In genomic region chr17:78454189-78454977, GRCm38 (mm10) we compare ENCODE assay signal across 7 mouse cellular contexts. TPM values are rescaled to one million over a fixed set of nuclear protein-coding genes. Genes with fewer than 3 reads are reported as not detected.
DNase-seq lines count a peak whose midpoint lies in the region; ATAC-seq lines count a peak whose summit lies in the region.

No protein-coding gene starts in this region.

- H3K27ac ChIP-seq in kidney, embryonic 15.5 days, result no peak overlapping the region
- no peak overlapping the region for H3K27ac ChIP-seq in limb, embryonic 13.5 days
- H3K27ac ChIP-seq in intestine, embryonic 15.5 days, result no peak overlapping the region

- DNase-seq in kidney, adult 18-20 months, result no peak
- peak; percentile 8 for DNase-seq in brain, embryonic 18.5 days (ENCODE audit: low read depth, low spot score)
- no peak for DNase-seq in thymus, postnatal 25 days

- 67% methylated on average over 21 of the region's 21 CpGs for WGBS in kidney, embryonic 15.5 days
- WGBS in limb, embryonic 13.5 days, result 72% methylated on average over 21 of the region's 21 CpGs
- 78% methylated on average over 21 of the region's 21 CpGs for WGBS in intestine, embryonic 15.5 days

- H3K9me3 ChIP-seq in kidney, embryonic 15.5 days (replicated peaks), result no peaks in the 10 kb centered on the region
- H3K9me3 ChIP-seq in limb, embryonic 13.5 days, result no peaks in the 10 kb centered on the region
- H3K9me3 ChIP-seq in intestine, embryonic 15.5 days, result no peaks in the 10 kb centered on the region

- no peaks in the 10 kb centered on the region for H3K36me3 ChIP-seq in kidney, embryonic 15.5 days
- no peaks in the 10 kb centered on the region for H3K36me3 ChIP-seq in limb, embryonic 13.5 days
- no peaks in the 10 kb centered on the region for H3K36me3 ChIP-seq in intestine, embryonic 15.5 days

- no peak for ATAC-seq in kidney, embryonic 15.5 days (replicated peaks; ENCODE audit: low FRiP score)
- peak; percentile 80 for ATAC-seq in frontal cortex, adult (ENCODE audit: low TSS enrichment)
- no peak for ATAC-seq in limb, embryonic 13.5 days (ENCODE audit: low FRiP score, low read depth)
- ATAC-seq in intestine, embryonic 15.5 days, result no peak

- H3K9ac ChIP-seq in kidney, embryonic 15.5 days, result no peak overlapping the region
- H3K9ac ChIP-seq in limb, embryonic 13.5 days, result no peak overlapping the region
- H3K9ac ChIP-seq in intestine, embryonic 15.5 days, result no peak overlapping the region

- H3K4me2 ChIP-seq in kidney, embryonic 15.5 days, result peak overlapping the region; percentile 20; the same call in 1 of the 2 replicates
- H3K4me2 ChIP-seq in limb, embryonic 13.5 days (replicated peaks), result 0 out of 2 replicates have a peak overlapping the region, but pooled peaks have one; percentile 23
- H3K4me2 ChIP-seq in intestine, embryonic 15.5 days (replicated peaks), result no peak overlapping the region

- H3K27me3 ChIP-seq in kidney, embryonic 15.5 days, result no peaks in the 10 kb centered on the region
- H3K27me3 ChIP-seq in limb, embryonic 13.5 days, result no peaks in the 10 kb centered on the region
- H3K27me3 ChIP-seq in intestine, embryonic 15.5 days (replicated peaks), result no peaks in the 10 kb centered on the region

- no peak overlapping the region for H3K4me3 ChIP-seq in kidney, embryonic 15.5 days (replicated peaks)
- no peak overlapping the region for H3K4me3 ChIP-seq in limb, embryonic 13.5 days
- H3K4me3 ChIP-seq in intestine, embryonic 15.5 days (replicated peaks), result no peak overlapping the region

- peaks cover 11% of the 10 kb centered on the region for H3K4me1 ChIP-seq in kidney, embryonic 15.5 days
- H3K4me1 ChIP-seq in limb, embryonic 13.5 days, result peaks cover 6% of the 10 kb centered on the region; the same call in 1 of the 2 replicates
- no peaks in the 10 kb centered on the region for H3K4me1 ChIP-seq in intestine, embryonic 15.5 days (replicated peaks)

RNA-seq across cellular contexts. Expression of gene Fez2, which starts 36.4 kb away (rescaled TPM):
- polyA plus RNA-seq in kidney, embryonic 15.5 days (2015; fragmentation: Nextera tagmentation; extraction: Ambion mirVana), result 39.8 and 40.2 TPM in 2 replicates
- 41.2 and 43.7 TPM in 2 replicates for polyA plus RNA-seq in limb, embryonic 13.5 days (2015; fragmentation: Nextera tagmentation; extraction: Ambion mirVana)
- polyA plus RNA-seq in intestine, embryonic 15.5 days (2015; fragmentation: Nextera tagmentation; extraction: Ambion mirVana), result 37.1 and 42.7 TPM in 2 replicates

RNA-seq across cellular contexts. Expression of gene Vit, which starts 53.5 kb away (rescaled TPM):
- 0.79 and 0.93 TPM in 2 replicates for polyA plus RNA-seq in kidney, embryonic 15.5 days (2015; fragmentation: Nextera tagmentation; extraction: Ambion mirVana)
- 0.51 and 0.57 TPM in 2 replicates for polyA plus RNA-seq in limb, embryonic 13.5 days (2015; fragmentation: Nextera tagmentation; extraction: Ambion mirVana)
- polyA plus RNA-seq in intestine, embryonic 15.5 days (2015; fragmentation: Nextera tagmentation; extraction: Ambion mirVana), result 0.14 and 0.27 TPM in 2 replicates
